22 mouse cellular contexts compared by ENCODE assay signal in the genomic region with DNA sequence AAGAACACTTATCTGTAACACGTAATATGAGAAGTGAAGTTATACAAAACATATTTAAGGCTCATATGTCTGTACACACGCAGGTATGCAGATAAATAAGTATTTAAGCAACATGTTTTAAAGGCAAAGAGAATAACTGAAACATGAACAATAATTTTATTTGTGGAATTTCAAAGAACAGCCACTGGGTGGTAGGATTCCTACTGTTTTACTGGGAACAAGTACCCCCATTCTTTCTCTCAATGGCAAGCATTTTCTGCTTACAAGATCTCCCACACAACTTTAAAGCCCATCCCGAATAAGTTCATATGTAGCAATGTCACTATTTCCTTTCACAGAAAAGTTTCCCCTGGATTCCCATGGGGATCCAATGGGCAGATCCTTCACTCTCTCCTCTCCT. TPM values are rescaled to one million over a fixed set of nuclear protein-coding genes. Genes with fewer than 3 reads are reported as not detected.
A peak's percentile ranks its signal among the peaks of the same experiment; 100 is the strongest.
DNase-seq lines count a peak whose midpoint lies in the region; ATAC-seq and TF ChIP-seq lines count a peak whose summit lies in the region.
"Had no signal": no experiment of that assay in that cellular context is flagged by ENCODE, and none has a peak within 500 bp of the region (broad histone marks: within the 10 kb centered on the region; RNA-seq: fewer than 3 reads in every experiment).

No protein-coding gene starts in this region.

- TF ChIP-seq EP300 in heart, adult 2 months (IDR thresholded peaks at IDR 0.05; ENCODE audit: insufficient read depth, low read depth, low read length) = no peak
- no peak for TF ChIP-seq EP300 in lung, postnatal 0 days (IDR thresholded peaks at IDR 0.05)

- no peak for TF ChIP-seq POLR2A in heart, adult 2 months (IDR thresholded peaks at IDR 0.05; ENCODE audit: insufficient read depth, low read depth, low read length)

- whole genome bisulfite sequencing in heart, adult 2 months = 57% methylated on average over 3 of the region's 3 CpGs
- WGBS in heart, embryonic 10.5 days = 82% methylated on average over 3 of the region's 3 CpGs
- WGBS in kidney, postnatal 0 days = 76% methylated on average over 3 of the region's 3 CpGs
- 67% methylated on average over 3 of the region's 3 CpGs for WGBS in lung, postnatal 0 days

- peak; percentile 35 for TF ChIP-seq CTCF in heart, adult 2 months (IDR thresholded peaks at IDR 0.05)
- peak; percentile 55 for TF ChIP-seq CTCF in kidney, postnatal 0 days (IDR thresholded peaks at IDR 0.05; ENCODE audit: low read depth)
- TF ChIP-seq CTCF in lung, postnatal 0 days (IDR thresholded peaks at IDR 0.05) = peak; percentile 47

- 0 out of 2 replicates have a peak, but pooled peaks cover 1% of the 10 kb centered on the region for H3K27me3 ChIP-seq in heart, adult 2 months (ENCODE audit: control insufficient read depth, insufficient read depth, low read length)
- H3K27me3 ChIP-seq in heart, embryonic 10.5 days (ENCODE audit: insufficient read depth, poor library complexity, severe bottlenecking) = no peaks in the 10 kb centered on the region
- no peaks in the 10 kb centered on the region for H3K27me3 ChIP-seq in kidney, postnatal 0 days (ENCODE audit: insufficient read depth, low read length)
- H3K27me3 ChIP-seq in lung, postnatal 0 days (replicated peaks; ENCODE audit: insufficient read depth, low read length) = no peaks in the 10 kb centered on the region
- H3K27me3 ChIP-seq: hindbrain, embryonic 12.5 days; limb, embryonic 12.5 days; midbrain, embryonic 12.5 days had no signal

- H3K4me3 ChIP-seq in heart, adult 2 months = no peak overlapping the region
- no peak overlapping the region for H3K4me3 ChIP-seq in heart, embryonic 10.5 days
- no peak overlapping the region for H3K4me3 ChIP-seq in kidney, postnatal 0 days (replicated peaks; ENCODE audit: low read depth, low read length)
- no peak overlapping the region for H3K4me3 ChIP-seq in lung, postnatal 0 days (ENCODE audit: low read depth, low read length)
- H3K4me3 ChIP-seq: hindbrain, embryonic 12.5 days; limb, embryonic 12.5 days; midbrain, embryonic 12.5 days had no signal

- H3K79me2 ChIP-seq in heart, adult 2 months (replicated peaks; ENCODE audit: control insufficient read depth, insufficient read depth, low read length) = no peaks in the 10 kb centered on the region

- intact Hi-C loops in heart, adult 2 months (cut with DNase I) = no loop called here

- peaks cover 3% of the 10 kb centered on the region; the same call in 1 of the 2 replicates for H3K4me1 ChIP-seq in heart, adult 2 months (ENCODE audit: control insufficient read depth, insufficient read depth, low read length)
- H3K4me1 ChIP-seq in heart, embryonic 10.5 days = no peaks in the 10 kb centered on the region; the same call in 1 of the 2 replicates
- no peaks in the 10 kb centered on the region for H3K4me1 ChIP-seq in kidney, postnatal 0 days (replicated peaks; ENCODE audit: insufficient read depth, low read length)
- no peaks in the 10 kb centered on the region for H3K4me1 ChIP-seq in lung, postnatal 0 days (ENCODE audit: insufficient read depth, low read depth, low read length)
- H3K4me1 ChIP-seq: hindbrain, embryonic 12.5 days; midbrain, embryonic 12.5 days had no signal

- no peak for DNase-seq in heart, adult 2 months
- no peak for DNase-seq in heart, embryonic 10.5 days (ENCODE audit: low spot score)
- DNase-seq in kidney, postnatal 0 days (ENCODE audit: low spot score) = peak; percentile 58
- no peak for DNase-seq in kidney, adult 8-10 months
- peak; percentile 44 for DNase-seq in lung, postnatal 0 days (ENCODE audit: low spot score)
- DNase-seq in lung, postnatal 14 days = no peak
- peak; percentile 7 for DNase-seq in fibroblast of lung, adult 2 months (ENCODE audit: low read depth)
- DNase-seq in neural tube, embryonic 10.5 days (ENCODE audit: extremely low spot score, low spot score) = no peak
- DNase-seq: adrenal gland, adult 8-10 months; B cell, adult 2 months; cerebellum, adult 8-10 months; cerebellum, postnatal 25 days; gastrocnemius, postnatal 25 days; heart, adult 11 months; heart, postnatal 36 days; kidney, adult 18-20 months; kidney, postnatal 4 days; lung, postnatal 10 days had no signal

- ATAC-seq in kidney, postnatal 0 days (replicated peaks; ENCODE audit: low FRiP score, low read depth) = no peak
- ATAC-seq in lung, postnatal 0 days = no peak

- H3K4me2 ChIP-seq in kidney, postnatal 0 days (ENCODE audit: low read length) = no peak overlapping the region
- H3K4me2 ChIP-seq in lung, postnatal 0 days (replicated peaks; ENCODE audit: low read depth, low read length) = no peak overlapping the region
- H3K4me2 ChIP-seq: hindbrain, embryonic 12.5 days; limb, embryonic 12.5 days; liver, embryonic 11.5 days; midbrain, embryonic 12.5 days had no signal

- no peaks in the 10 kb centered on the region for H3K9me3 ChIP-seq in heart, embryonic 10.5 days
- no peaks in the 10 kb centered on the region for H3K9me3 ChIP-seq in kidney, postnatal 0 days (replicated peaks; ENCODE audit: low read length)
- H3K9me3 ChIP-seq in lung, postnatal 0 days (ENCODE audit: low read length) = no peaks in the 10 kb centered on the region
- H3K9me3 ChIP-seq: hindbrain, embryonic 12.5 days; limb, embryonic 12.5 days; midbrain, embryonic 12.5 days had no signal

- H3K9ac ChIP-seq in heart, adult 2 months (ENCODE audit: low read depth, low read length) = no peak overlapping the region
- H3K9ac ChIP-seq in kidney, postnatal 0 days (ENCODE audit: low read depth, low read length) = no peak overlapping the region
- H3K9ac ChIP-seq in lung, postnatal 0 days (replicated peaks; ENCODE audit: low read depth) = no peak overlapping the region
- H3K9ac ChIP-seq: hindbrain, embryonic 12.5 days; limb, embryonic 12.5 days; midbrain, embryonic 12.5 days had no signal

- H3K36me3 ChIP-seq in heart, adult 2 months (ENCODE audit: control insufficient read depth, insufficient read depth, low read length) = peaks cover 7% of the 10 kb centered on the region
- no peaks in the 10 kb centered on the region for H3K36me3 ChIP-seq in heart, embryonic 10.5 days
- no peaks in the 10 kb centered on the region for H3K36me3 ChIP-seq in kidney, postnatal 0 days (ENCODE audit: insufficient read depth, low read length)
- no peaks in the 10 kb centered on the region for H3K36me3 ChIP-seq in lung, postnatal 0 days (ENCODE audit: insufficient read depth, low read length)
- H3K36me3 ChIP-seq: hindbrain, embryonic 12.5 days; limb, embryonic 12.5 days; midbrain, embryonic 12.5 days had no signal

- no peak overlapping the region for H3K27ac ChIP-seq in heart, adult 2 months
- no peak overlapping the region for H3K27ac ChIP-seq in heart, embryonic 10.5 days
- no peak overlapping the region for H3K27ac ChIP-seq in kidney, postnatal 0 days
- H3K27ac ChIP-seq in lung, postnatal 0 days (ENCODE audit: low read length) = no peak overlapping the region
- H3K27ac ChIP-seq: hindbrain, embryonic 12.5 days; limb, embryonic 12.5 days; midbrain, embryonic 12.5 days had no signal

RNA-seq across cellular contexts. Expression of a gene that starts 46.7 kb away (rescaled TPM):
- total RNA-seq in heart, adult 2 months (2021) = 100 to 1,000 TPM; 129 to 146 TPM
- 27.9 and 46.5 TPM in 2 replicates for polyA plus RNA-seq in heart, adult 2 months (2012; rRNA removed)
- polyA plus RNA-seq in heart, embryonic 10.5 days (2016; fragmentation: Nextera tagmentation; extraction: Ambion mirVana) = 21.2 and 39.8 TPM in 2 replicates
- 30.1 and 32.1 TPM in 2 replicates for polyA plus RNA-seq in kidney, postnatal 0 days (2015; fragmentation: Nextera tagmentation; extraction: Ambion mirVana)
- 4.0 and 4.8 TPM in 2 replicates for polyA plus RNA-seq in lung, postnatal 0 days (2015; fragmentation: Nextera tagmentation; extraction: Ambion mirVana)

Comparison
In these comparisons a context has a peak if more than half of its experiments do, and no peak if none do; other contexts are left out.
1. DNase-seq: peak in kidney, postnatal 0 days (single experiment), lung, postnatal 0 days (single experiment) and fibroblast of lung, adult 2 months (single experiment); none in heart, adult 2 months (0 of 2), heart, embryonic 10.5 days (single experiment), kidney, adult 8-10 months (0 of 2), lung, postnatal 14 days (single experiment) and neural tube, embryonic 10.5 days (single experiment).
2. Peak in every context shown above with its lines, with median percentiles within 50 percentile points of each other: CTCF ChIP-seq.